Mouse (Mus musculus) G1E-ER4 (cell line): ENCODE results near the gene Lamtor5. TPM values are rescaled to one million over a fixed set of nuclear protein-coding genes. Genes with fewer than 3 reads are reported as not detected.

ENCODE experiments used
- GATA1 ChIP-seq: IDR thresholded peaks from one replicate; pipeline ENCODE4 v1.8.0; 2012; ENCODE audit warnings: low read length, inconsistent platforms
- polyA plus RNA-seq: library from polyadenylated mRNA; stranded (reverse); fragments of >175 nt; gene quantifications from 2 replicates; pipeline ENCODE4 v1.2.3, GENCODE M21; 2012

Gene Lamtor5
- polyA plus RNA-seq, 1 experiment = 36.3 TPM

- no peak for TF ChIP-seq GATA1
Observed at GRCm38 (mm10) chr3:107326442-107326841, 47.8 kb downstream of the Lamtor5 start.

DNA sequence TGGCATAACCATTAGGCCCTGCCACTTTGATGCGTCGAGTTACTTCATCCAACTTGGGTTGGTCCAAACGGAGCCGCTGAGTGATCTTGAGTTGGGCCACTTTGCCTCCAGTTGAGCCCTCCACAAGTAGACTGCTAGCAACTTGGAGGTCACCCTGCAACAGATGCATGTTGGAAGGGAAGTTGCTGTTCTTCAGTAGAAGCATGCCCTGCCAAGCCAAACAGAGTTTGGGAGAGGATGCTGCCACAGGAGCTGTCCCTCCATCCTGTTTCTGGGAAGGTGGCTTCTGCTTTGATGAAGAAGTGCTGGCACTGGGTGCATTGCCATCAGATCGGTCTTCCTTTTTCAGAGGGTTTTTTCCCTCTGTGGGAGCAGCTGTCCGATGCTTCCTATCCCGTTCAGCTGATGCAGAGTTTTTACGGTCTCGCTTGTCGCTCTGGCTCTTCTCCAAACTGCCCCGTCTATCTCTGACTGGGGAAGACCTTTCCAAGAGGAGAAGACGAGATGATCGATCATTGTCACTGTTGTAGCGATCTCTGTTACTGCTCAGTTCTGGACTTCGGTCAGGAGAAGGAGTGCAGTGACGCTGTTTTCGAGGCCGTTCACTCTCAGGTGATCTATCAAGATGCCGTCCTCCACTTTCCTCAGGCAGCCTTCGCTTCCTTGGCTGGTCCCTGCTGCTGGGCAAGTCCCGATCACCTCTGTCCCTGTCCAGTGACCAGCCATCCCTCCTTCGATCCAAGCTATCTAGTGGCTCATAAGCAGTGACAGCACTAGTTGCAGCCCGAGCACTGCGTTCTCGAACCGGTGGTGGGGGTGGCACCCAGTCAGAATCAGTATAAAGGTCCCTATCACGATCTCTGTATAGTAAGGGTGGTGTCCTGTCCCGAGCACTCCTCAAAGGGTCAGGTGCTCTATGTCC, 52.1 kb downstream of the Lamtor5 start:
- TF ChIP-seq GATA1 = no peak

- TF ChIP-seq GATA1 = no peak
Observed at GRCm38 (mm10) chr3:107331746-107332126, 53.1 kb downstream of the Lamtor5 start.

DNA sequence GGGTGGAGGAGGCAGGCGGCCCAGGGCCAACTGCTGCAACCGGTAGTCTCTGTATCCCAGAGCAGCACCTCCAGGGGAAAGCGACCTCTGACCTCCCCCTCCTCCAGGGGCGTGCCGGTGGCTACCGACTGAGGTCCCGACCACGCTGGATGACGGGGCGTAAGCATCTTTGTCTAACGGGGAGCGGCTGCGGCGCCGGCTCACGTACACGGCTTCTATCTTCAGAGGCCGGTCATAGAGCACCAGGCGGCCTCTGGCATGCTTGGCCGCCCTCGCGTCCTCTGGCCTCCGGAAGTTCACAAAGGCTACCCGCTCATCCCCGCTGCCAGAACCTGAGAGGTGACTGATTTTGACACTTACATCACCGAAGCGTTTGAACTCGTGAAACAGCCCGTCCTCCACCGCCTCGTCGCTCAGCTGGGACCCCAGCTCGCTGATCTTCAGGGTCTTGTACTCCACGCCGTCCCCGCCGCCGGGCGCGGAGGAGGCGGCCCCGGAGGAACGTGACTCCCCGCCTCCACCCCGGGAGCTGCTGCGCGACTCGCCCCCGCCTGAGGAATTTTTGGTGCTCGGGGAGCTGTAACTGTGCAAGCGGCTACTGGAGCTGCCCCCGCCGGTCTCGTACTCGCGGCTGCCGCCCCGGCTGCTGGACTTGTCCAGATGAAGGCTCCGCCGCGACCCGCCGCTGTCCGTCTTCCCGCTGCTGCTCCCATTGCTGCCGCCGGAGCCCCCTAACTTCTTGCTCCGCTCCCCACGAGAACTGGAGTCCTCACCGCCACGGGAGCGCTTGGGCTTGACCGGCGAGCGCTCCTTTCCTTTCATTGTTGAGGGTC, 53.7 kb downstream of the Lamtor5 start:
- TF ChIP-seq GATA1 = no peak

DNA sequence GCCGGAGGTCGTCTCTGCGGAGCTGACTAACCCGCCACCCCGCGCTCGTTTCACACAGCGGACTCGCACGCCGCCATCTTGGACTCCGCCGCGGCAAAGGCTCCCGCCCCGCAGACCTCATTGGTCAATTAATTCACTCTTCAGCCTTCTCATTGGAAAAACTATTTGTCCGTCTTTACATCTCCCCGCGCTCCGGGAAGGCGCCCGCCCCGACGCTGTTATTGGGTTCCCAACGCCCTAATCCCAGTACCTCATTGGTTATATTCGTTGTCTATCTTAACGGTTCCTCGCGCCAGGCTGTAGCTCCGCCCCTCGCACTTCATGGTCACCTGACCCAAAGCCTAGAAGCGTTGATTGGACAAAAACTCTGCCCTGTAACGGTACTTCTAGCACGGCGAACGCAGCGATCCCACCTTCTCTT, 54.3 kb downstream of the Lamtor5 start:
- no peak for TF ChIP-seq GATA1

Other genes starting within 250 kb of the Lamtor5 start
- not detected in 2 replicates for gene Kcna3, start 242.7 kb upstream of the Lamtor5 start, polyA plus RNA-seq
- gene Kcna2, start 177.7 kb upstream of the Lamtor5 start, polyA plus RNA-seq = not detected in 2 replicates
- not detected in 2 replicates for gene Kcna10, start 95.8 kb upstream of the Lamtor5 start, polyA plus RNA-seq
- gene Cym, start 57.1 kb upstream of the Lamtor5 start, polyA plus RNA-seq = not detected in 2 replicates
- gene A630076J17Rik, start 48.2 kb upstream of the Lamtor5 start, polyA plus RNA-seq = not detected in 2 replicates
- 0.03 TPM in 1 of 2 replicates, not detected in the other for gene Prok1, start 39.2 kb upstream of the Lamtor5 start, polyA plus RNA-seq
- not detected in 2 replicates for gene Slc16a4, start 12.4 kb downstream of the Lamtor5 start, polyA plus RNA-seq
- gene Rbm15, start 54.8 kb downstream of the Lamtor5 start, polyA plus RNA-seq = 6.0 and 7.4 TPM in 2 replicates
- not detected in 2 replicates for gene Kcnc4, start 180.7 kb downstream of the Lamtor5 start, polyA plus RNA-seq
- not detected in 2 replicates for gene Slc6a17, start 239.2 kb downstream of the Lamtor5 start, polyA plus RNA-seq